Mouse (Mus musculus): Measurements from ENCODE around the gene Jmjd1c. TPM values are rescaled to one million over a fixed set of nuclear protein-coding genes. Genes with fewer than 3 reads are reported as not detected.

The Jmjd1c gene
- polyA plus RNA-seq, 1 experiment from 2014 or later, result 21.9 TPM

GRCm38 (mm10) chr10:67247145-67247544 is 151.2 kb downstream of the Jmjd1c start:
- Histone ChIP-seq H3K36me3 (ENCODE audit: control insufficient read depth, insufficient read depth, low read length) (peaks cover 14% of the 10 kb centered on the region), H3K27me3 (replicated peaks; ENCODE audit: control insufficient read depth, insufficient read depth, low read length) (no peaks in the 10 kb centered on the region), H3K4me3 (ENCODE audit: low read length) (no peak overlapping the region), H3K9me3 (ENCODE audit: control insufficient read depth, low read length) (no peaks in the 10 kb centered on the region), H3K4me2 (ENCODE audit: low read depth, low read length) (no peak overlapping the region), H3K4me1 (ENCODE audit: control insufficient read depth, insufficient read depth, low read length) (no peaks in the 10 kb centered on the region), H3K9ac (ENCODE audit: low read depth, low read length) (no peak overlapping the region), H3K27ac (ENCODE audit: low read length) (no peak overlapping the region)
- ATAC-seq, result no peak
- WGBS, result 92% methylated on average over 4 of the region's 4 CpGs

GRCm38 (mm10) chr10:67249486-67249885 is 153.6 kb downstream of the Jmjd1c start:
- no peaks in the 10 kb centered on the region for H3K27me3 ChIP-seq (replicated peaks; ENCODE audit: control insufficient read depth, insufficient read depth, low read length)
- no peaks in the 10 kb centered on the region for H3K4me1 ChIP-seq (ENCODE audit: control insufficient read depth, insufficient read depth, low read length)
- ATAC-seq, result no peak
- 90% methylated on average over 2 of the region's 2 CpGs for WGBS
- no peak overlapping the region for H3K4me3 ChIP-seq (ENCODE audit: low read length)
- no peak overlapping the region for H3K4me2 ChIP-seq (ENCODE audit: low read depth, low read length)
- H3K9me3 ChIP-seq (ENCODE audit: control insufficient read depth, low read length), result no peaks in the 10 kb centered on the region
- H3K27ac ChIP-seq (ENCODE audit: low read length), result no peak overlapping the region
- no peak overlapping the region for H3K9ac ChIP-seq (ENCODE audit: low read depth, low read length)
- H3K36me3 ChIP-seq (ENCODE audit: control insufficient read depth, insufficient read depth, low read length), result peaks cover 10% of the 10 kb centered on the region

- no peaks in the 10 kb centered on the region for H3K27me3 ChIP-seq (replicated peaks; ENCODE audit: control insufficient read depth, insufficient read depth, low read length)
Measured at GRCm38 (mm10) chr10:67250846-67251245, 154.9 kb downstream of the Jmjd1c start.

DNA sequence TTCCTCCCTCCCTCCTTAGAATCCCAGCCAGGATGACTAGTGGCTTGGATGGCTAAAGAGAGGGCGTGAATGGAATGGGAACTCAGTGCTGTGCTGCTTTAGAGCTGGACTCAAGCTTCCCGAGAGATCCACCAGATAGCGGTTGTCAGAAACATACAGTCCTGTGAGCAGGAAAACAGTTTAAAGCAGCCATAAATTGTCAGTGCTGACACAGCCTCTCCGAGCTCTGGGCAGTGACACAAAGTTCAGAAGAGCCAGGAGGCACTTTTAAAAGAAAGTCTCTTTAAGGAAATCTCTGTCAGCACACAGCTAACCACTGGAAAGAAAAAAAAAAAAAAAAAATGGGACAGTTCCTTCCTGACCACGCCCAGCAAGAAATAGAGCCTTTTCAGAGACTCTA is 156.4 kb downstream of the Jmjd1c start:
- H3K9ac ChIP-seq (ENCODE audit: low read depth, low read length), result no peak overlapping the region
- no peak overlapping the region for H3K4me2 ChIP-seq (ENCODE audit: low read depth, low read length)
- no peaks in the 10 kb centered on the region for H3K4me1 ChIP-seq (ENCODE audit: control insufficient read depth, insufficient read depth, low read length)
- no peak overlapping the region for H3K27ac ChIP-seq (ENCODE audit: low read length)
- no peaks in the 10 kb centered on the region for H3K9me3 ChIP-seq (ENCODE audit: control insufficient read depth, low read length)
- no peak overlapping the region for H3K4me3 ChIP-seq (ENCODE audit: low read length)
- peak; percentile 60 for ATAC-seq
- no peaks in the 10 kb centered on the region; the same call in 1 of the 2 replicates for H3K36me3 ChIP-seq (ENCODE audit: control insufficient read depth, insufficient read depth, low read length)
- H3K27me3 ChIP-seq (replicated peaks; ENCODE audit: control insufficient read depth, insufficient read depth, low read length), result no peaks in the 10 kb centered on the region
- WGBS, result 53% methylated on average over 5 of the region's 5 CpGs

More at GRCm38 (mm10) chr10:67250846-67251245, 154.9 kb downstream of the Jmjd1c start:
- Histone ChIP-seq H3K4me3 (ENCODE audit: low read length) (no peak overlapping the region), H3K9ac (ENCODE audit: low read depth, low read length) (no peak overlapping the region), H3K9me3 (ENCODE audit: control insufficient read depth, low read length) (no peaks in the 10 kb centered on the region), H3K4me1 (ENCODE audit: control insufficient read depth, insufficient read depth, low read length) (no peaks in the 10 kb centered on the region), H3K36me3 (ENCODE audit: control insufficient read depth, insufficient read depth, low read length) (peaks cover 10% of the 10 kb centered on the region), H3K27ac (ENCODE audit: low read length) (no peak overlapping the region), H3K4me2 (ENCODE audit: low read depth, low read length) (no peak overlapping the region)
- 90% methylated on average over 6 of the region's 6 CpGs for WGBS
- no peak for ATAC-seq

DNA sequence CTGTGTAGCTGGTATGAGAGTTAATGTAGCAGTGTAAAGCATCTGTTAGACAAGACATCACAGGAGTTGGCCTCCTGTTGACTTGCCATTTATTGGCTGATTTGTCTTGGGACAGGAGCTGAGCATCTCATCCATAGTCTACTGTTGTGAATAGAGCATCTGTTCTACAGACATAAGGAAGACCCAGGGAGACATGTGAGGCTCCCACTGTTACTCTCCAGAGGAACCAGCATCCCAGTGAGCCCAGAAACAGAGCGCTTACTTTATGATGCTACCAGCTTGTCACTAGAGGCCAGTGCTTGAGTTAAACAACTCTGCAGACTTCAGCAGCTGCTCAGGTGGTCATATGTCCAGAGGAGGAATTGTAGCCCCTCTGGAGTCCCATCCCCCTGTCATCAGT is 157.2 kb downstream of the Jmjd1c start:
- Histone ChIP-seq H3K9me3 (ENCODE audit: control insufficient read depth, low read length) (no peaks in the 10 kb centered on the region), H3K4me3 (ENCODE audit: low read length) (no peak overlapping the region), H3K4me2 (ENCODE audit: low read depth, low read length) (no peak overlapping the region), H3K36me3 (ENCODE audit: control insufficient read depth, insufficient read depth, low read length) (no peaks in the 10 kb centered on the region; the same call in 1 of the 2 replicates), H3K27me3 (replicated peaks; ENCODE audit: control insufficient read depth, insufficient read depth, low read length) (no peaks in the 10 kb centered on the region), H3K27ac (ENCODE audit: low read length) (no peak overlapping the region), H3K9ac (ENCODE audit: low read depth, low read length) (no peak overlapping the region), H3K4me1 (ENCODE audit: control insufficient read depth, insufficient read depth, low read length) (no peaks in the 10 kb centered on the region)
- ATAC-seq, result no peak
- WGBS, result 93% methylated on average over 1 of the region's 1 CpGs

GRCm38 (mm10) chr10:67264852-67265251 is 168.9 kb downstream of the Jmjd1c start:
- 52% methylated on average over 1 of the region's 1 CpGs for WGBS

GRCm38 (mm10) chr10:67275916-67276315 is 180.0 kb downstream of the Jmjd1c start:
- no peak for ATAC-seq
- H3K27ac ChIP-seq (ENCODE audit: low read length), result no peak overlapping the region
- H3K9ac ChIP-seq (ENCODE audit: low read depth, low read length), result no peak overlapping the region
- no peaks in the 10 kb centered on the region for H3K9me3 ChIP-seq (ENCODE audit: control insufficient read depth, low read length)
- H3K4me2 ChIP-seq (ENCODE audit: low read depth, low read length), result no peak overlapping the region
- peaks cover 2% of the 10 kb centered on the region; the same call in 1 of the 2 replicates for H3K36me3 ChIP-seq (ENCODE audit: control insufficient read depth, insufficient read depth, low read length)
- H3K27me3 ChIP-seq (replicated peaks; ENCODE audit: control insufficient read depth, insufficient read depth, low read length), result no peaks in the 10 kb centered on the region
- no peaks in the 10 kb centered on the region for H3K4me1 ChIP-seq (ENCODE audit: control insufficient read depth, insufficient read depth, low read length)
- no peak overlapping the region for H3K4me3 ChIP-seq (ENCODE audit: low read length)

More at GRCm38 (mm10) chr10:67264852-67265251, 168.9 kb downstream of the Jmjd1c start:
- no peak for ATAC-seq
- Histone ChIP-seq H3K4me3 (ENCODE audit: low read length) (no peak overlapping the region), H3K4me2 (ENCODE audit: low read depth, low read length) (no peak overlapping the region), H3K27ac (ENCODE audit: low read length) (no peak overlapping the region), H3K36me3 (ENCODE audit: control insufficient read depth, insufficient read depth, low read length) (peaks cover 5% of the 10 kb centered on the region; the same call in 1 of the 2 replicates), H3K9me3 (ENCODE audit: control insufficient read depth, low read length) (0 out of 2 replicates have a peak, but pooled peaks cover 5% of the 10 kb centered on the region), H3K4me1 (ENCODE audit: control insufficient read depth, insufficient read depth, low read length) (no peaks in the 10 kb centered on the region), H3K27me3 (replicated peaks; ENCODE audit: control insufficient read depth, insufficient read depth, low read length) (no peaks in the 10 kb centered on the region), H3K9ac (ENCODE audit: low read depth, low read length) (no peak overlapping the region)

- Histone ChIP-seq H3K27me3 (replicated peaks; ENCODE audit: control insufficient read depth, insufficient read depth, low read length) (no peaks in the 10 kb centered on the region), H3K4me3 (ENCODE audit: low read length) (no peak overlapping the region), H3K4me1 (ENCODE audit: control insufficient read depth, insufficient read depth, low read length) (peaks cover 17% of the 10 kb centered on the region), H3K4me2 (ENCODE audit: low read depth, low read length) (no peak overlapping the region), H3K27ac (ENCODE audit: low read length) (no peak overlapping the region), H3K9me3 (ENCODE audit: control insufficient read depth, low read length) (no peaks in the 10 kb centered on the region), H3K36me3 (ENCODE audit: control insufficient read depth, insufficient read depth, low read length) (no peaks in the 10 kb centered on the region), H3K9ac (ENCODE audit: low read depth, low read length) (no peak overlapping the region)
- 85% methylated on average over 8 of the region's 8 CpGs for WGBS
- no peak for ATAC-seq
Measured at GRCm38 (mm10) chr10:67281852-67282251, 185.9 kb downstream of the Jmjd1c start.

- Histone ChIP-seq H3K27ac (ENCODE audit: low read length) (no peak overlapping the region), H3K9me3 (ENCODE audit: control insufficient read depth, low read length) (no peaks in the 10 kb centered on the region), H3K4me1 (ENCODE audit: control insufficient read depth, insufficient read depth, low read length) (peaks cover 17% of the 10 kb centered on the region), H3K36me3 (ENCODE audit: control insufficient read depth, insufficient read depth, low read length) (no peaks in the 10 kb centered on the region), H3K4me3 (ENCODE audit: low read length) (no peak overlapping the region), H3K27me3 (replicated peaks; ENCODE audit: control insufficient read depth, insufficient read depth, low read length) (no peaks in the 10 kb centered on the region), H3K9ac (ENCODE audit: low read depth, low read length) (no peak overlapping the region), H3K4me2 (ENCODE audit: low read depth, low read length) (no peak overlapping the region)
- ATAC-seq, result no peak
- 79% methylated on average over 2 of the region's 2 CpGs for WGBS
Measured at GRCm38 (mm10) chr10:67282531-67282930, 186.6 kb downstream of the Jmjd1c start.

DNA sequence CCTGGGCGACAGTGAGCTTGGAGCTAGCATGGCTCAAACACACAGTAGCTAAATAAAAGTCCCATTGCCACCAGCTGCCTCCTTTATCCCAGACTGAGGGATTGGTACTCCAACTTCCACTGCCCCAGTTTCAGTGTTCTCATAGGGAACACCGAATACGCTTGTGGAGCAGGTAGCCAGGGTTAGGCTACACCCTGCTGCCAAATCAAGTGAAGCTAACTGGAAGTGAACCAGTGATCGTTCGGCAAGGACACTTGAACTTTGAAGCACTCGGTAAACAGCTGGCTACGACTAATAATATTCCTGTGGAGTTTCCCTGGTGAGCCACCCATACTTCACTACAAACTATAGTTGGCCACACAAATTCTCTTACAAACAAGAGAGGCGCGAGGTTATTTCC is 187.6 kb downstream of the Jmjd1c start:
- H3K4me1 ChIP-seq (ENCODE audit: control insufficient read depth, insufficient read depth, low read length), result peaks cover 19% of the 10 kb centered on the region
- H3K4me3 ChIP-seq (ENCODE audit: low read length), result peak overlapping the region; percentile 88
- no peak overlapping the region for H3K27ac ChIP-seq (ENCODE audit: low read length)
- WGBS, result 68% methylated on average over 9 of the region's 9 CpGs
- H3K27me3 ChIP-seq (replicated peaks; ENCODE audit: control insufficient read depth, insufficient read depth, low read length), result no peaks in the 10 kb centered on the region
- peak overlapping the region; percentile 67 for H3K4me2 ChIP-seq (ENCODE audit: low read depth, low read length)
- no peaks in the 10 kb centered on the region for H3K9me3 ChIP-seq (ENCODE audit: control insufficient read depth, low read length)
- H3K9ac ChIP-seq (ENCODE audit: low read depth, low read length), result peak overlapping the region; percentile 92
- H3K36me3 ChIP-seq (ENCODE audit: control insufficient read depth, insufficient read depth, low read length), result no peaks in the 10 kb centered on the region
- ATAC-seq, result no peak

All from intestine, embryonic 16.5 days (tissue).